20 mouse cellular contexts compared by ENCODE assay signal in the genomic region with DNA sequence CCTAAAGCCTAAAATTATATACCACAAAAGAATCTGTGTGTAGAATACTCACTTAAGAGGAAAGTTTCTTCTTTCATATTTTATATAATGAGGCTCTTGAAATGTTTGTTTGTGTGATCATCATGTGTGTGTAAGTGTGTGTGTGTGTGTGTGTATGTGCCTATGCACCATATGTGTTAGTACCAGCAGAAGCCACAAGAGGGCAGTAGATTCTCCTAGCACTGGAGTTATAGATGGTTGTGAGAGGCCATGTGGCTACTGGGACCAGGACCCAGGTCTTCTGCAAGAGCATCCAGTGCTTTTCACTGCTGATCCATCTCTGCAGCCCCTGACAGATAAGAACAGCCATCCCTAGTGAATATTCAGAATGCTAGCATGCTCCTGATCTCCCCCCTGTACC.
DNase-seq lines count a peak whose midpoint lies in the region; ATAC-seq and TF ChIP-seq lines count a peak whose summit lies in the region.
"Had no signal": no experiment of that assay in that cellular context is flagged by ENCODE, and none has a peak within 500 bp of the region (broad histone marks: within the 10 kb centered on the region; RNA-seq: fewer than 3 reads in every experiment).

No protein-coding gene starts in this region.

- no peak overlapping the region for H3K4me2 ChIP-seq in liver, postnatal 0 days (ENCODE audit: low read depth, low read length)
- H3K4me2 ChIP-seq in liver, embryonic 11.5 days, result no peak overlapping the region
- H3K4me2 ChIP-seq: embryonic facial prominence, embryonic 12.5 days; forebrain, embryonic 13.5 days; limb, embryonic 13.5 days; midbrain, embryonic 12.5 days; neural tube, embryonic 15.5 days had no signal

- no peaks in the 10 kb centered on the region for H3K27me3 ChIP-seq in heart, adult 2 months (ENCODE audit: control insufficient read depth, insufficient read depth, low read length)
- no peaks in the 10 kb centered on the region for H3K27me3 ChIP-seq in liver, postnatal 0 days (ENCODE audit: insufficient read depth, low read length)
- H3K27me3 ChIP-seq in liver, embryonic 11.5 days (replicated peaks; ENCODE audit: control insufficient read depth, insufficient read depth, low read length), result no peaks in the 10 kb centered on the region
- H3K27me3 ChIP-seq: embryonic facial prominence, embryonic 12.5 days; forebrain, embryonic 13.5 days; limb, embryonic 13.5 days; midbrain, embryonic 12.5 days; neural tube, embryonic 15.5 days had no signal

- intact Hi-C loops in heart, adult 2 months (cut with DNase I), result loop anchor here (5.0 kb wide), 1 partner anchor 116 kb away; no protein-coding TSS in a partner anchor
- intact Hi-C loops in heart, postnatal 36 days (cut with DNase I), result no loop called here

- H3K79me2 ChIP-seq in heart, adult 2 months (replicated peaks; ENCODE audit: control insufficient read depth, insufficient read depth, low read length), result peaks cover 4% of the 10 kb centered on the region; the same call in 1 of the 2 replicates

- H3K36me3 ChIP-seq in heart, adult 2 months (ENCODE audit: control insufficient read depth, insufficient read depth, low read length), result no peaks in the 10 kb centered on the region
- no peaks in the 10 kb centered on the region for H3K36me3 ChIP-seq in liver, postnatal 0 days (replicated peaks; ENCODE audit: insufficient read depth, low read length)
- H3K36me3 ChIP-seq in liver, embryonic 11.5 days (ENCODE audit: control insufficient read depth, insufficient read depth, low read length), result no peaks in the 10 kb centered on the region
- H3K36me3 ChIP-seq: embryonic facial prominence, embryonic 12.5 days; G1E; limb, embryonic 13.5 days; midbrain, embryonic 12.5 days; neural tube, embryonic 15.5 days had no signal

- H3K9ac ChIP-seq in heart, adult 2 months (ENCODE audit: low read depth, low read length), result no peak overlapping the region
- H3K9ac ChIP-seq in liver, postnatal 0 days (replicated peaks), result no peak overlapping the region
- no peak overlapping the region for H3K9ac ChIP-seq in liver, embryonic 11.5 days (ENCODE audit: low read depth, low read length)
- H3K9ac ChIP-seq: embryonic facial prominence, embryonic 12.5 days; forebrain, embryonic 13.5 days; limb, embryonic 13.5 days; midbrain, embryonic 12.5 days; neural tube, embryonic 15.5 days had no signal

- H3K4me3 ChIP-seq in heart, adult 2 months, result no peak overlapping the region
- no peak overlapping the region for H3K4me3 ChIP-seq in liver, postnatal 0 days (ENCODE audit: low read depth, low read length)
- no peak overlapping the region for H3K4me3 ChIP-seq in liver, embryonic 11.5 days (ENCODE audit: low read depth, low read length)
- H3K4me3 ChIP-seq: embryonic facial prominence, embryonic 12.5 days; erythroblast, embryonic 14.5 days; forebrain, embryonic 13.5 days; limb, embryonic 13.5 days; midbrain, embryonic 12.5 days; myocyte; neural tube, embryonic 15.5 days had no signal

- H3K9me3 ChIP-seq in liver, postnatal 0 days (ENCODE audit: low read length), result peaks cover 2% of the 10 kb centered on the region; the same call in 1 of the 2 replicates
- H3K9me3 ChIP-seq in liver, embryonic 11.5 days (ENCODE audit: control insufficient read depth, low read length), result no peaks in the 10 kb centered on the region; the same call in 1 of the 2 replicates
- H3K9me3 ChIP-seq: embryonic facial prominence, embryonic 12.5 days; midbrain, embryonic 12.5 days; neural tube, embryonic 15.5 days had no signal

- no peak for TF ChIP-seq EP300 in heart, adult 2 months (IDR thresholded peaks at IDR 0.05; ENCODE audit: insufficient read depth, low read depth, low read length)
- TF ChIP-seq EP300 in liver, postnatal 0 days (IDR thresholded peaks at IDR 0.05; ENCODE audit: low read depth), result no peak

- no peak for ATAC-seq in liver, postnatal 0 days
- ATAC-seq in liver, embryonic 11.5 days (replicated peaks; ENCODE audit: low FRiP score), result no peak
- ATAC-seq: forebrain, embryonic 13.5 days had no signal

- no peak for DNase-seq in heart, adult 2 months
- no peak for DNase-seq in heart, postnatal 36 days
- DNase-seq in liver, postnatal 0 days, result no peak
- no peak for DNase-seq in liver, embryonic 11.5 days (ENCODE audit: low spot score)
- DNase-seq in ES-CJ7 (ENCODE audit: low read depth, low spot score), result peak; percentile 45
- DNase-seq in naive thymus-derived CD4-positive, alpha-beta T cell, adult 2 months (ENCODE audit: low read depth), result peak; percentile 10
- DNase-seq in frontal cortex, postnatal 36 days (ENCODE audit: low spot score in 2 of 2), result no peak
- DNase-seq: gastrocnemius, postnatal 14 days; kidney, postnatal 36 days; layer of hippocampus, adult 9-11 months; lung, postnatal 4 days; thymus, postnatal 4 days had no signal

- TF ChIP-seq CTCF in heart, adult 2 months (IDR thresholded peaks at IDR 0.05), result peak; percentile 50
- TF ChIP-seq CTCF in liver, postnatal 0 days (IDR thresholded peaks at IDR 0.05; ENCODE audit: low read depth), result peak; percentile 28

- peaks cover 3% of the 10 kb centered on the region for H3K4me1 ChIP-seq in heart, adult 2 months (ENCODE audit: control insufficient read depth, insufficient read depth, low read length)
- H3K4me1 ChIP-seq in liver, postnatal 0 days (ENCODE audit: insufficient read depth), result no peaks in the 10 kb centered on the region; the same call in 1 of the 2 replicates
- H3K4me1 ChIP-seq in liver, embryonic 11.5 days (replicated peaks; ENCODE audit: control insufficient read depth, insufficient read depth, low read length), result no peaks in the 10 kb centered on the region
- H3K4me1 ChIP-seq: forebrain, embryonic 13.5 days; limb, embryonic 13.5 days had no signal

- no peak overlapping the region for H3K27ac ChIP-seq in heart, adult 2 months
- no peak overlapping the region for H3K27ac ChIP-seq in liver, postnatal 0 days (ENCODE audit: low read depth)
- H3K27ac ChIP-seq in liver, embryonic 11.5 days (ENCODE audit: low read depth, low read length), result no peak overlapping the region
- H3K27ac ChIP-seq: embryonic facial prominence, embryonic 12.5 days; forebrain, embryonic 13.5 days; limb, embryonic 13.5 days; midbrain, embryonic 12.5 days; neural tube, embryonic 15.5 days had no signal

- no peak for TF ChIP-seq POLR2A in heart, adult 2 months (IDR thresholded peaks at IDR 0.05; ENCODE audit: insufficient read depth, low read depth, low read length)

Comparison
In these comparisons a context has a peak if more than half of its experiments do, and no peak if none do; other contexts are left out.
1. DNase-seq: peak in ES-CJ7 (single experiment) and naive thymus-derived CD4-positive, alpha-beta T cell, adult 2 months (single experiment); none in heart, adult 2 months (0 of 2), heart, postnatal 36 days (0 of 2), liver, postnatal 0 days (single experiment), liver, embryonic 11.5 days (single experiment) and frontal cortex, postnatal 36 days (0 of 2).